Mouse (Mus musculus) liver, embryonic 14.5 days (tissue): Measurements from ENCODE around the gene Nacc2. TPM values are rescaled to one million over a fixed set of nuclear protein-coding genes. Genes with fewer than 3 reads are reported as not detected.

ENCODE experiments used
- ATAC-seq: fragments of 200-750 bp; cut with Nextera tagmentation; 2 replicates; pipeline ENCODE4 v1.8.0; 2017; ENCODE audit warnings: moderate number of reproducible peaks, mild to moderate bottlenecking, moderate library complexity; ENCODE audit not compliant: insufficient read depth
- DNase-seq, 3 experiments: peaks; one replicate each; pipeline ENCODE4 v3.0.0-alpha.2; 2012 to 2013; ENCODE audit warnings: low read depth in 3 of 3, low spot score in 3 of 3
- H3K27ac ChIP-seq: fragments of 300-500 bp; sonication (generic); 2 replicates; pipeline ENCODE4 v1.5.1; 2014; ENCODE audit warnings: moderate library complexity, mild to moderate bottlenecking, control low read depth, inconsistent platforms
- H3K27me3 ChIP-seq: fragments of 300-500 bp; sonication (generic); 2 replicates; pipeline ENCODE4 v1.6.1; 2014; ENCODE audit warnings: mild to moderate bottlenecking, low read length, moderate library complexity; ENCODE audit not compliant: control insufficient read depth, insufficient read depth
- H3K36me3 ChIP-seq: fragments of 300-500 bp; sonication (generic); replicated peaks from 2 replicates; pipeline ENCODE4 v1.6.1; 2014; ENCODE audit warnings: low read depth; ENCODE audit not compliant: control insufficient read depth, insufficient read depth
- H3K4me1 ChIP-seq, 2 experiments: fragments of 200-500 bp in 1 of 2; fragments of 300-500 bp in 1 of 2; sonication (generic) in 1 of 2; replicated peaks; 2 replicates each; pipeline ENCODE4 v1.6.1; 2012 to 2014; ENCODE audit warnings: antibody characterized with exemption in 1 of 2, inconsistent platforms in 1 of 2, low read length in 1 of 2; ENCODE audit not compliant: control insufficient read depth in 2 of 2, insufficient read depth in 2 of 2
- H3K4me2 ChIP-seq: fragments of 300-500 bp; sonication (generic); 2 replicates; pipeline ENCODE4 v1.6.1; 2014; ENCODE audit warnings: low read depth, mild to moderate bottlenecking, control low read depth, moderate library complexity
- H3K4me3 ChIP-seq, 2 experiments: fragments of 200-500 bp in 1 of 2; fragments of 300-500 bp in 1 of 2; sonication (generic) in 1 of 2; 2 replicates each; pipeline ENCODE4 v1.5.1; 2012 to 2014; ENCODE audit warnings: low read depth in 2 of 2, low read length in 2 of 2, mild to moderate bottlenecking in 2 of 2, control low read depth in 1 of 2, inconsistent platforms in 1 of 2, moderate library complexity in 1 of 2; ENCODE audit not compliant: insufficient read depth in 1 of 2
- H3K9ac ChIP-seq: fragments of 300-500 bp; sonication (generic); replicated peaks from 2 replicates; pipeline ENCODE4 v1.6.1; 2014; ENCODE audit warnings: mild to moderate bottlenecking, control low read depth, moderate library complexity
- H3K9me3 ChIP-seq: fragments of 300-500 bp; sonication (generic); 2 replicates; pipeline ENCODE4 v1.6.1; 2016; ENCODE audit warnings: low read length, mixed read lengths; ENCODE audit not compliant: control insufficient read depth
- CTCF ChIP-seq: IDR thresholded peaks from 2 replicates; pipeline ENCODE4 v1.5.1; 2016; ENCODE audit warnings: antibody characterized with exemption, low read depth, control low read depth
- EP300 ChIP-seq: IDR thresholded peaks from 2 replicates; pipeline ENCODE4 v1.6.1; 2016; ENCODE audit warnings: antibody characterized with exemption, low read depth
- WGBS: fragments of 180-500 bp; shearing (Covaris S2); extraction: QIAGEN DNeasy Blood & Tissue Kit; methylation state at CpG from one replicate; pipeline ENCODE4 v1.1.7; 2014; ENCODE audit not compliant: insufficient replicate concordance; 5-methylcytosine and 5-hydroxymethylcytosine counted together
- polyA plus RNA-seq, 2 experiments: library from polyadenylated mRNA; depleted of rRNA in 1 of 2; stranded (reverse) in 1 of 2; unstranded in 1 of 2; fragments of >200 nt; fragmentation: Nextera tagmentation in 1 of 2; extraction: Ambion mirVana in 1 of 2; gene quantifications; 2 replicates each; pipeline versions ENCODE4 v1.2.1 to v1.2.3; 2012 to 2014

The Nacc2 gene
- polyA plus RNA-seq, 2 experiments, result 1.4 to 2.4 TPM

DNA sequence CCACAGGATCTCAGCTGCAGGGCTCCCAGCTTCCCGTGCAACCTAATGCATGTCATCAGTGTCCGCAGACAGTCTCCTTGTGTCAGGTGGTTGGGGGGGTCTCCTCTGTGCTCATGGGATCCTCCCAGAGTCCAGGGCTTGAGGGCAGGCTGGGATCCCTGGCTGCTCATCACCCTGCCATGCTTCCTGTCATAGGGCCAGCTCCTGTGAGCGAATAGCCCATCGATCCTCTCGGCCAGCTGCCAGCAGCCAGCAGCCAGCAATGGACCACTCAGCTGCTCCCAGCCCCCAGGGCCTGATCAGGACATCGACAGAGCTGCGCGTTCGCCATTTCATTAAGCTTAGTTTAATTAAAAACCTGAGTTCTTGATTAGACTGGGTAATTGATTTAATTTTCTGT is 35.0 kb upstream of the Nacc2 start:
- no peak overlapping the region for H3K9ac ChIP-seq
- H3K27me3 ChIP-seq, result no peaks in the 10 kb centered on the region
- H3K9me3 ChIP-seq, result no peaks in the 10 kb centered on the region
- TF ChIP-seq CTCF (no peak), EP300 (no peak)
- peaks cover 7 to 13% of the 10 kb centered on the region in 2 experiments for H3K4me1 ChIP-seq
- H3K27ac ChIP-seq, result no peak overlapping the region
- no peak overlapping the region for H3K4me3 ChIP-seq
- no peak for DNase-seq
- no peaks in the 10 kb centered on the region for H3K36me3 ChIP-seq
- 83% methylated on average over 9 of the region's 9 CpGs for WGBS
- ATAC-seq, result no peak
- no peak overlapping the region for H3K4me2 ChIP-seq

DNA sequence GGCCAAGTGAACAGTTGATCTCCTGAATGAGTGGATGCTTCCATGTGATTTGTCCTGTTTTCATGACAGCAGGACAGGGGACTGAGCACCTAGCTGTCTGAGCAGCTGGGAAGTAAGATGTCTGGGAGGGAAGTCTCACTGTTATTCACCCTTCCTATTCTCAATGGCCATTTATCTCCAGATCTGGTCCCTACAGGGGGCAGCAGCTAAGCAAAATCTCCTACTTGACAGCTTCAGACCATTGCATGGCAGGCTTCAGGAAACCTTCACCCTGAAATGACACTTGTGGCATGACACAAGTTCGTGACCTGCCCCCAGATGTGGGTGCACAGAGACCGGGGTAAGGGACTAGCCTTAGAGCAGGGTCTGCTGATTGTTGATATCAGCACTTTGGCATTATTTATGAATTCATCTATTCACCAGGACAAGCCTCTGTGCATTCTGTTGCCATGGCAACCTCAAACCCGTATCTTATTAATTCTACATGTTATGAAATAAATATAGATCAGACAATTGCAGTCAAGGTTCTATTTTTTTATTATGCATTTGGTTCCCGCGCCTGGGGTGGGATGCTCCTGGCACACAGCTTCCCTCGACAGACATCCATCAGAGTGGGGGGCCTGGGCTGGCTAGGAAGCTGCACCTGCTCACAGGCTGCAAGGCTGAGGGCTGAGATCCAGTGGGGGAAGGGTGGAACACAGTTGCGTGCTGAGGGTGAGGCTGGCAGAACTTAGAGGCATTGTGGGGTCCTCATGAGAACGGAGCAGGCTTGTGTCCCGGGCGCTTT is 33.4 kb upstream of the Nacc2 start:
- Histone ChIP-seq H3K9me3 (no peaks in the 10 kb centered on the region), H3K27ac (no peak overlapping the region), H3K4me2 (no peak overlapping the region), H3K27me3 (no peaks in the 10 kb centered on the region), H3K4me3 (no peak overlapping the region), H3K4me1 (peaks cover 7 to 15% of the 10 kb centered on the region in 2 experiments), H3K9ac (no peak overlapping the region), H3K36me3 (no peaks in the 10 kb centered on the region)
- DNase-seq (no peak), ATAC-seq (no peak)
- TF ChIP-seq CTCF (no peak), EP300 (no peak)
- 69% methylated on average over 10 of the region's 10 CpGs for WGBS

GRCm38 (mm10) chr2:26155737-26156136 is 32.7 kb upstream of the Nacc2 start:
- no peak for DNase-seq
- Histone ChIP-seq H3K4me2 (no peak overlapping the region), H3K4me3 (no peak overlapping the region), H3K27ac (no peak overlapping the region), H3K4me1 (peaks cover 7 to 15% of the 10 kb centered on the region in 2 experiments), H3K9me3 (no peaks in the 10 kb centered on the region), H3K27me3 (no peaks in the 10 kb centered on the region), H3K36me3 (no peaks in the 10 kb centered on the region), H3K9ac (no peak overlapping the region)
- no peak for TF ChIP-seq CTCF
- no peak for TF ChIP-seq EP300
- WGBS, result 48% methylated on average over 3 of the region's 3 CpGs
- ATAC-seq, result no peak

GRCm38 (mm10) chr2:26154586-26154985 is 31.6 kb upstream of the Nacc2 start:
- peak; percentile 81 for ATAC-seq
- no peak overlapping the region for H3K9ac ChIP-seq
- no peaks in the 10 kb centered on the region for H3K36me3 ChIP-seq
- H3K4me3 ChIP-seq, result no peak overlapping the region
- no peaks in the 10 kb centered on the region for H3K27me3 ChIP-seq
- no peak overlapping the region for H3K4me2 ChIP-seq
- H3K4me1 ChIP-seq, result peaks cover 7 to 15% of the 10 kb centered on the region in 2 experiments
- H3K27ac ChIP-seq, result no peak overlapping the region
- DNase-seq, result peak in 1 of 3 experiments; percentile 33
- TF ChIP-seq EP300 (peak; percentile 75), CTCF (no peak)
- 13% methylated on average over 5 of the region's 5 CpGs for WGBS
- H3K9me3 ChIP-seq, result no peaks in the 10 kb centered on the region

GRCm38 (mm10) chr2:26153909-26154340 is 30.9 kb upstream of the Nacc2 start:
- Histone ChIP-seq H3K4me1 (peaks cover 7 to 15% of the 10 kb centered on the region in 2 experiments), H3K4me2 (no peak overlapping the region), H3K9me3 (no peaks in the 10 kb centered on the region), H3K4me3 (no peak overlapping the region), H3K36me3 (no peaks in the 10 kb centered on the region), H3K27me3 (no peaks in the 10 kb centered on the region), H3K9ac (no peak overlapping the region), H3K27ac (no peak overlapping the region)
- peak; percentile 56 to 62 (median 57) for DNase-seq
- WGBS, result 13% methylated on average over 4 of the region's 4 CpGs
- ATAC-seq, result peak; percentile 80
- peak; percentile 86 for TF ChIP-seq CTCF
- TF ChIP-seq EP300, result no peak
